ENCODE assay signal across 16 mouse cellular contexts in genomic region chr5:30518108-30518507, GRCm38 (mm10). TPM values are rescaled to one million over a fixed set of nuclear protein-coding genes. Genes with fewer than 3 reads are reported as not detected.
DNase-seq lines count a peak whose midpoint lies in the region; ATAC-seq lines count a peak whose summit lies in the region.
"Had no signal": no experiment of that assay in that cellular context is flagged by ENCODE, and none has a peak within 500 bp of the region (broad histone marks: within the 10 kb centered on the region; RNA-seq: fewer than 3 reads in every experiment).

No protein-coding gene starts in this region.

- no peaks in the 10 kb centered on the region for H3K27me3 ChIP-seq in lung, embryonic 15.5 days
- no peaks in the 10 kb centered on the region for H3K27me3 ChIP-seq in forebrain, embryonic 15.5 days
- no peaks in the 10 kb centered on the region; the same call in 1 of the 2 replicates for H3K27me3 ChIP-seq in neural tube, embryonic 15.5 days (replicated peaks)
- H3K27me3 ChIP-seq in forebrain, embryonic 11.5 days (ENCODE audit: control insufficient read depth, insufficient read depth, low read length): no peaks in the 10 kb centered on the region
- H3K27me3 ChIP-seq: neural tube, embryonic 13.5 days had no signal

- H3K9me3 ChIP-seq in lung, embryonic 15.5 days: no peaks in the 10 kb centered on the region
- no peaks in the 10 kb centered on the region for H3K9me3 ChIP-seq in forebrain, embryonic 15.5 days
- no peaks in the 10 kb centered on the region for H3K9me3 ChIP-seq in neural tube, embryonic 15.5 days (replicated peaks)
- H3K9me3 ChIP-seq in forebrain, embryonic 11.5 days (ENCODE audit: control insufficient read depth, low read length): no peaks in the 10 kb centered on the region
- H3K9me3 ChIP-seq: neural tube, embryonic 13.5 days had no signal

- peak; percentile 43; the same call in 1 of the 2 replicates for ATAC-seq in lung, embryonic 15.5 days (ENCODE audit: borderline replicate concordance, extremely low read depth, low FRiP score, low TSS enrichment)
- ATAC-seq in forebrain, embryonic 15.5 days (replicated peaks): no peak
- no peak for ATAC-seq in neural tube, embryonic 15.5 days (ENCODE audit: low FRiP score)
- ATAC-seq in forebrain, embryonic 11.5 days (replicated peaks; ENCODE audit: low FRiP score): no peak

- no peak overlapping the region for H3K4me3 ChIP-seq in lung, embryonic 15.5 days
- H3K4me3 ChIP-seq in forebrain, embryonic 15.5 days: no peak overlapping the region
- H3K4me3 ChIP-seq in neural tube, embryonic 15.5 days (replicated peaks): no peak overlapping the region
- no peak overlapping the region for H3K4me3 ChIP-seq in forebrain, embryonic 11.5 days (ENCODE audit: low read depth, low read length)
- H3K4me3 ChIP-seq: erythroblast, embryonic 14.5 days; gastrocnemius, adult 2 months; left cerebral cortex, adult 2 months; neural tube, embryonic 13.5 days had no signal

- H3K4me2 ChIP-seq in lung, embryonic 15.5 days: no peak overlapping the region
- no peak overlapping the region for H3K4me2 ChIP-seq in forebrain, embryonic 15.5 days (replicated peaks)
- no peak overlapping the region for H3K4me2 ChIP-seq in neural tube, embryonic 15.5 days
- no peak overlapping the region for H3K4me2 ChIP-seq in forebrain, embryonic 11.5 days (ENCODE audit: low read depth, low read length, severe bottlenecking)
- H3K4me2 ChIP-seq: midbrain, embryonic 11.5 days; neural tube, embryonic 13.5 days had no signal

- no peak overlapping the region for H3K9ac ChIP-seq in lung, embryonic 15.5 days
- H3K9ac ChIP-seq in forebrain, embryonic 15.5 days (replicated peaks): no peak overlapping the region
- no peak overlapping the region for H3K9ac ChIP-seq in neural tube, embryonic 15.5 days (replicated peaks)
- no peak overlapping the region for H3K9ac ChIP-seq in forebrain, embryonic 11.5 days (ENCODE audit: low read length)
- H3K9ac ChIP-seq: neural tube, embryonic 13.5 days had no signal

- H3K4me1 ChIP-seq in lung, embryonic 15.5 days: peaks cover 36% of the 10 kb centered on the region
- H3K4me1 ChIP-seq in forebrain, embryonic 15.5 days: peaks cover 12% of the 10 kb centered on the region; the same call in 1 of the 2 replicates
- H3K4me1 ChIP-seq in neural tube, embryonic 15.5 days: peaks cover 4% of the 10 kb centered on the region
- H3K4me1 ChIP-seq in forebrain, embryonic 11.5 days (replicated peaks; ENCODE audit: control insufficient read depth, insufficient read depth, low read length): no peaks in the 10 kb centered on the region; the same call in 1 of the 2 replicates

- WGBS in lung, embryonic 15.5 days: 32% methylated on average over 5 of the region's 5 CpGs
- 84% methylated on average over 5 of the region's 5 CpGs for WGBS in forebrain, embryonic 15.5 days
- WGBS in neural tube, embryonic 15.5 days: 52% methylated on average over 5 of the region's 5 CpGs
- WGBS in forebrain, embryonic 11.5 days: 86% methylated on average over 5 of the region's 5 CpGs

- H3K36me3 ChIP-seq in lung, embryonic 15.5 days: no peaks in the 10 kb centered on the region
- no peaks in the 10 kb centered on the region for H3K36me3 ChIP-seq in forebrain, embryonic 15.5 days
- H3K36me3 ChIP-seq in neural tube, embryonic 15.5 days: no peaks in the 10 kb centered on the region
- H3K36me3 ChIP-seq in forebrain, embryonic 11.5 days (ENCODE audit: control insufficient read depth, insufficient read depth, low read length): no peaks in the 10 kb centered on the region
- H3K36me3 ChIP-seq: neural tube, embryonic 13.5 days had no signal

- peak overlapping the region; percentile 76 for H3K27ac ChIP-seq in lung, embryonic 15.5 days
- no peak overlapping the region for H3K27ac ChIP-seq in forebrain, embryonic 15.5 days (replicated peaks)
- no peak overlapping the region for H3K27ac ChIP-seq in neural tube, embryonic 15.5 days (replicated peaks)
- no peak overlapping the region for H3K27ac ChIP-seq in forebrain, embryonic 11.5 days (ENCODE audit: low read depth, low read length)
- H3K27ac ChIP-seq: gastrocnemius, adult 2 months; left cerebral cortex, adult 2 months; neural tube, embryonic 13.5 days had no signal

- peak; percentile 26 for DNase-seq in gastrocnemius, postnatal 10 days
- no peak for DNase-seq in gastrocnemius, postnatal 25 days
- DNase-seq in testis, postnatal 10 days (ENCODE audit: low spot score): peak; percentile 58
- DNase-seq in testis, postnatal 14 days (ENCODE audit: low spot score): no peak
- DNase-seq in forebrain, embryonic 11.5 days (ENCODE audit: low spot score): no peak
- DNase-seq: gastrocnemius, adult 2 months; kidney, adult 9 months; thymus, postnatal 14 days had no signal

RNA-seq across cellular contexts. Expression of gene Cib4, which starts 27.5 kb away (rescaled TPM):
- total RNA-seq in gastrocnemius, postnatal 10 days (2021): not detected
- not detected for total RNA-seq in gastrocnemius, postnatal 25 days (2021)
- polyA plus RNA-seq in lung, embryonic 15.5 days (2015; fragmentation: Nextera tagmentation; extraction: Ambion mirVana): 0.26 TPM in 1 of 2 replicates, not detected in the other
- not detected in 2 replicates for polyA plus RNA-seq in forebrain, embryonic 15.5 days (2015; fragmentation: Nextera tagmentation; extraction: Ambion mirVana)
- polyA plus RNA-seq in neural tube, embryonic 15.5 days (2015; fragmentation: Nextera tagmentation; extraction: Ambion mirVana): not detected in 2 replicates
- polyA plus RNA-seq in forebrain, embryonic 11.5 days (2014; fragmentation: Nextera tagmentation; extraction: Ambion mirVana): not detected in 2 replicates
- total RNA-seq: gastrocnemius, adult 2 months; left cerebral cortex, adult 2 months had no signal
- polyA plus RNA-seq: erythroblast, embryonic 14.5 days; heart, postnatal 0 days; midbrain, embryonic 11.5 days; neural tube, embryonic 13.5 days had no signal

RNA-seq across cellular contexts. Expression of gene 1700001C02Rik, which starts 52.3 kb away (rescaled TPM):
- not detected for total RNA-seq in gastrocnemius, postnatal 10 days (2021)
- total RNA-seq in gastrocnemius, postnatal 25 days (2021): not detected
- 2.0 and 2.7 TPM in 2 replicates for polyA plus RNA-seq in lung, embryonic 15.5 days (2015; fragmentation: Nextera tagmentation; extraction: Ambion mirVana)
- polyA plus RNA-seq in forebrain, embryonic 15.5 days (2015; fragmentation: Nextera tagmentation; extraction: Ambion mirVana): 0.56 and 1.5 TPM in 2 replicates
- polyA plus RNA-seq in neural tube, embryonic 15.5 days (2015; fragmentation: Nextera tagmentation; extraction: Ambion mirVana): 0.36 and 0.65 TPM in 2 replicates
- polyA plus RNA-seq in forebrain, embryonic 11.5 days (2014; fragmentation: Nextera tagmentation; extraction: Ambion mirVana): not detected in 2 replicates
- total RNA-seq: gastrocnemius, adult 2 months; left cerebral cortex, adult 2 months had no signal
- polyA plus RNA-seq: erythroblast, embryonic 14.5 days; heart, postnatal 0 days; midbrain, embryonic 11.5 days; neural tube, embryonic 13.5 days had no signal

RNA-seq across cellular contexts. Expression of gene Otof, which starts 56.4 kb away (rescaled TPM):
- under 1 TPM; 0.35 to 0.36 TPM for total RNA-seq in gastrocnemius, postnatal 10 days (2021)
- total RNA-seq in gastrocnemius, postnatal 25 days (2021): under 1 TPM; 0.08 to 0.18 TPM
- polyA plus RNA-seq in lung, embryonic 15.5 days (2015; fragmentation: Nextera tagmentation; extraction: Ambion mirVana): 0.81 TPM in 2 replicates
- polyA plus RNA-seq in forebrain, embryonic 15.5 days (2015; fragmentation: Nextera tagmentation; extraction: Ambion mirVana): 2.0 and 2.1 TPM in 2 replicates
- polyA plus RNA-seq in neural tube, embryonic 15.5 days (2015; fragmentation: Nextera tagmentation; extraction: Ambion mirVana): 7.2 and 7.8 TPM in 2 replicates
- 0.09 and 0.13 TPM in 2 replicates for polyA plus RNA-seq in forebrain, embryonic 11.5 days (2014; fragmentation: Nextera tagmentation; extraction: Ambion mirVana)
- polyA plus RNA-seq: erythroblast, embryonic 14.5 days had no signal

Comparison
In these comparisons a context has a peak if more than half of its experiments do, and no peak if none do; other contexts are left out.
1. DNase-seq: peak in gastrocnemius, postnatal 10 days (single experiment) and testis, postnatal 10 days (single experiment); none in gastrocnemius, postnatal 25 days (single experiment), testis, postnatal 14 days (single experiment) and forebrain, embryonic 11.5 days (single experiment).